Mouse (Mus musculus) layer of hippocampus, adult 8-10 months (tissue): ENCODE data around the gene Atg16l1. TPM values are rescaled to one million over a fixed set of nuclear protein-coding genes. Genes with fewer than 3 reads are reported as not detected.

Experiments
- DNase-seq, 2 experiments: peaks; one replicate each; pipeline ENCODE4 v3.0.0; 2022; ENCODE audit warnings: low spot score in 2 of 2
- total RNA-seq, 4 experiments: library from RNA; stranded (reverse); gene quantifications; 2 replicates each; pipeline ENCODE4 v1.2.4; 2022

Atg16l1 gene
- 10 to 100 TPM; 62.3 to 87.6 (median 69.5) TPM for total RNA-seq

DNA sequence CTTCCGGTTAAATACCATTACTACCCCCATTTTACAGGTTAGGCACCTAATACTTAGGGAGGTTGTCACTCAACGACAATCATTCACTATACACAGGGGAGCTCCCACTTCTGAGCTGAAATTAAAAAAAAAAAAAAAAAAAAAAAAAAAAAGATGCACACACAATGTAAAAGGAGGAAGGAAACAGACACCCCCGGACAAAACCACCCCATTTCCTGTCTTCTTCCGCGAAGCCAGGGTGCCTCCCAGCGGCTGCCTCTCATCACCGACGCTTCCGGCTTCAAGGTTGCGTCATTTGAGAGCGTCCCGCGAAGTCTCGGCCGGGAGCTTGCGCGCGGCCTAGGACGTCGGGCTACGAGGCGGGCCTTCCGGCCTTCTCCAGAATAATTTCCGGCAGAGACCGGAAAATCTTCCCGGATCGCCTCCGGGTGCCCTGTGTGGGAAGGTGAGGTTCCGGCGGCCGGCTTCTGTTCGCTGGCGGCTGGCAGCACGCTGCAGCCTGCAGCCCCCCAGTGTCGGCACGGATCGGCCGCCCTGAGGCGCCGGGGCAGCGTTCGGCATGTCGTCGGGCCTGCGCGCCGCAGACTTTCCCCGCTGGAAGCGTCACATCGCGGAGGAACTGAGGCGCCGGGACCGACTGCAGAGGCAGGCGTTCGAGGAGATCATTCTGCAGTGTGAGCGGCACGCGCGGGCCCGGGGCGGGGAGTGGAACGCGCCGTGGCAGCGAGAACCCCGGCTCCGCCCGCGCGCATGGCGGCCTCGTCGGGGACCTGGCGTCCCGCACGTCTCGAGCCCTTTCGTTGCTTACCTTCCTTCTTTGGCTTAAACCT lies at the start of gene Atg16l1:
Gene Atg16l1 (plus strand): TSS at position 230 of the 830 bp plus-strand sequence.
- peak; percentile 94 to 95 for DNase-seq

DNA sequence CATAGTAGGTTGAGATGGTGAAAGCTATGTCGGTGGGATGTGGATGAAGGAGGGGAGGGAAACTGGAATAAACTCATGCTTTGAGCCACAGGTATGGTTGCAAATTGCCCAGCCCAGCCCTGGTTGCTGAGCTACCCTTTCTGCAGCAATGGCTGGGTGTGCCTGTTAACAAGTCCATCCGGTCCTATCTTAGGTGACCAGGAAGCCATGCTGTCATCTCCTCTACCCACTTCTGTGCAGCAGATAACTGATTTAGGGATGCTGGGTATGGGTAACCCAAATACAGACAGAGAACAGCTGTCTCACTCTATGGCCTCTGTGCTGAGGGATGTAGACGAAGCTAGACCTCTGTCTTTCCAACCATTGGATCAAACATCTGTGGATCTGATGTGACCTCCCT lies 49.3 kb upstream of the Atg16l1 start:
- no peak for DNase-seq

DNA sequence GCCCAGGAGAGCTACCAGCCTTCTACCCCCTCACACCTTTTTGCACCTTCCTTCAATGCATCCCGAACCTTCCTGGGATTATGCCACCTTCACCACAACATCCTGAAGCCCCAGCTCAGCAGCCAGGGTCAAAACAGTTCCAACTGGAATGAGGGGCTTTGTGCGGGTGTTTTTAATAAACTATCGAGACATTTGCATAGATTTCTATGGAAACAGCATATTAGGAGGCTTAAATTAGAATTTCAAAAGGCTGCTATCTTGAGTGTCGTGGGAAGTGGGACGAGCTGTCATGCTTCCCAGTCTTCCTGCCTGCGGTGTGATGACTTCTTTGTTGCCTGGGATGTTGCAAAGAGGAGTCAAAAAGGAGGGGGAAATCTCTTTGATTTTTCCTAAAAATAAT lies 46.6 kb upstream of the Atg16l1 start:
- peak; percentile 49 to 72 for DNase-seq

DNA sequence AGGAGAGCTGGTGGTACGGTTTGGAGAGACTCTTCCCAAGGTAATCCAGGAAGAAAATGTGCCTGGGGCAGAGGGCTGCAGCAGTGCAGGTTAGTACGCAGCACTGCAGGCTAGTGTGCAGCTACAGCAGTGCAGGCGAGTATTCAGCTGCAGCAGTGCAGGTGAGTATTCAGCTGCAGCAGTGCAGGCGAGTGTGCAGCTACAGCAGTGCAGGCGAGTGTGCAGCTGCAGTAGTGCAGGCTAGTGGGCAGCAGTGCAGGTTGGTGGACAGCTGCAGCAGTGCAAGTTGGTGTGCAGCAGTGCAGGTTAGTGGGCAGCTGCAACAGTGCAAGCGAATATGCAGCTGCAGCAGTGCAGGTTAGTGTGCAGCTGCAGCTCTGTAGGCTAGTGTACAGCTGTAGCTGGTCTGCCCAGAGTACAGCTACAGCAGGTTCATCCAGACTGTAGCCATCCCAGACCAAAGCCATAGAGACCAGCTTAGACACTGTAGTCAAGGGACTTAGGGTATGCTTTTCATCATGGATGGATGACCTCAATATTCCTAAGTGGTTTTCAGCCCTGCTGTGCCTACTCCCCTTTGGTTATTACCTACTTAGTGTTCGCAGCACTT lies 45.9 kb upstream of the Atg16l1 start:
- DNase-seq, result no peak

DNA sequence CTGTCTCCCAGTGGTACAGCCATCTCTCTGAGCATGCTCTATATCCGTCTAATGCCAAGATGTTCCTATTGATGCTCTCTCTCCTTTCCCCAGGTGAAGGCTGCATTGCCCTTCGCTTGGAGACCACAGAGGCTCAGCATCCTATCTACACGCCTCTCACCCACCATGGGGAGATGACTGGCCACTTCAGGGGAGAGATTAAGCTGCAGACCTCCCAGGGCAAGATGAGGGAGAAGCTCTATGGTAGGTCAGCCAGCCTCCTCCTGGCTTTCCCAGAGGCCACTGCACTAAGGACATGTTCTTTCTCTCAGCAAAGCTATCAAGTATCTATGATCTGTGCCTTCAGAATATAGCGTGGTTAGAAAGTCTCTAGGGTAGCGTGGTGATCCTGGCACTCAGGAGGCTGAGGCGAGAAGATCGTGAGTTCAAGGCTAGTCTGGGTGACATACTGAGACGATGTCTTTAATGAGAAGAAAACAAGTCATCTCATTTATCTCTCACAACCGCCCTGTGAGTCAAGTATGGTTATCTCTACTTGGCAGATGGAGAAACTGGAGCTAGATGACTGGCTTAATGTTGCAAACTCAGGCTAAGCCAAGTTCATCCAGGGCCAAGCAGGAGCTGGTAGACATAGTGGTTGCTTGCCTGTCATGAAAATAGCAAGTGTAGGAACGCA lies 43.6 kb upstream of the Atg16l1 start:
- no peak for DNase-seq

DNA sequence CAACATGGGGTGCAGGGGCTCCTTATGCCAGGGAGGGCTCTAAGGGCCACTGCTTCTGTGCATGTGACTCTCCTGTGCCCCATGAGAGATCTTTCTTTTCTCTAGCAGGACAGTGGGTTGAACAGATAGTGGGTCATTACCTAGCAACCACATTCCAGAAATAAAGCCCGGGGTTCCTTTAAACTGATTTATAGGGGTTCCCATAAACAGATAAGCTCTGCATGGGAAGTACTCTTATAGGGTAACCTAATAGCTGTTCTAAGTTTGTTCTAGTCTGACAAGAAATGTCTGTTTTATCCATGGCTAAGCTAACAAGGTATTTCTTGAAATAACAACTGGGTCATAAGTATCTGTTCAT lies 43.1 kb upstream of the Atg16l1 start:
- no peak for DNase-seq

DNA sequence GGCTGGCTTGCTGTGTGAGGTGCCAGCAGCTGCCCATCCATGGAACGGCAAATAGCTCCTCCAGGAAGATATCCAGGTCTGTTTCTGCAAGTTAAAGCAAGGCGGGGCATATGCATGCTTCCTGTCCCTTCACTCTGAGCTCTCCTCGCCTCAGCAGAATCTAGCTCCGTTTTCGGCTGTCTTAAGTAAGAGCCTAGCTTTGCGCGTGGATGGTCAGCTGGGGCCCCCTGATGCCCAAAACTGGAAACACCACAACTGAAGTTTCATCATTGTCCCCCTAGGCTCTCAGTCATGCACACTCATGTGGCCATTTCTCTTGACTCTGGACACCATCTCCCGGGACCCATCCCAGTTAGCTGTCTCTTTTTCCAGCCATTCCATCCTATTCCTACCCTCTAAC lies 34.3 kb upstream of the Atg16l1 start:
- DNase-seq, result peak in 1 of 2 experiments; percentile 57

DNA sequence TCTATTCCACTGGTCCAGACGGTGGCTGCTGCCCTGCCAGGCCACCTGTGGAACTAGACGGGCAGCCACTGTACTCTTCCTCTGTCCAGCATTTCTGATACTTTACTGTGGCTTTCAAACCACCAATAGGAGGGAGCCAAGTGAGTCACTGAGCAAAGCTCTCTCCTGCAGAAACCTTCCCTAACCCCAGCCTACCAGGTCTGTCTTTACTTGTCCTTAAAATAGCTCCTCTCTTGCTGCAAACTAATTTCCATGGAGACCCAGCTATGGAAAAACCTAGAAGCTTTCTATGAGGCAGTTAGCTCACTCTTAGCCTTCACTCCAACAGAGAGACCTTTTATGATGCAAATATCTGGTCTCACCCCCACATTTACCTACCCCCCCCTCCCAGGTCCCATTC lies 33.6 kb upstream of the Atg16l1 start:
- no peak for DNase-seq

DNA sequence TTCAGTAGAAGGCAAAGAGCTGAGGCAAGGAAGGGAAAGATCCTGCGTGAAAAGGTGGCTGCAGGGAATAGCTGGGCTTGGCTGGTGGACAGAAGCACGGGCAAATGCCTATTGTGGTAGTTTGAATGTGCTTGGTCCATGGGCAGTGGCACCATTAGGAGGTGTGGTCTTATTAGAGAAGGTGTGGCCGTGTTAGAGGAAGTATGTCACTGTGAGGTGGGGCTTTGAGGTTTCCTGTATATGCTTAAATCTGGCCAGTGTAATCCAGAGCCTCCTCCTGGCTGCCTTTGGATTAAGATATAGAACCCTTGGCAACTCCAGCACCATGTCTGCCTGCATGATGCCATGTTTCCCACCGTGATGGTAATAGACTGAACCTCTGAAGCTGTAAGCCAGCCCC lies 32.3 kb upstream of the Atg16l1 start:
- no peak for DNase-seq

DNA sequence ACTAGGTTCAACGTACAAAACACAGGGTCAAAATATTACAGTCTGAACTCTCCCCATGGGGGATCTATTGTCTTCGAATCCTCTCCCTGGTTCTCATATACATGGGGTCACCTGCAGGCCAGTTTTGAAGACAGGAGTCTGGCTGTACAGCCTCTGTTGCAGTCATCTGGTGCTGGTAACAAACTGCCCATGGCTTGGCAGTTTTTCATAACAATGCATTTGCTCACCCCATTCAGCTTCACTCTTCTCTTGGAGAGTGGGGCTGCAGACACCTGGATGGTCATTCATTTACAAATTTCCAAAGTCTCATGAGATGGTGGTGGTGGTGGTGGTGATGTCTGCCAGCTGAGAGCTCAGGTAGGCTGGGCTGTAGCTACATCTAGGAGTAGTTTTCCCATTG lies 26.6 kb upstream of the Atg16l1 start:
- DNase-seq, result no peak

DNA sequence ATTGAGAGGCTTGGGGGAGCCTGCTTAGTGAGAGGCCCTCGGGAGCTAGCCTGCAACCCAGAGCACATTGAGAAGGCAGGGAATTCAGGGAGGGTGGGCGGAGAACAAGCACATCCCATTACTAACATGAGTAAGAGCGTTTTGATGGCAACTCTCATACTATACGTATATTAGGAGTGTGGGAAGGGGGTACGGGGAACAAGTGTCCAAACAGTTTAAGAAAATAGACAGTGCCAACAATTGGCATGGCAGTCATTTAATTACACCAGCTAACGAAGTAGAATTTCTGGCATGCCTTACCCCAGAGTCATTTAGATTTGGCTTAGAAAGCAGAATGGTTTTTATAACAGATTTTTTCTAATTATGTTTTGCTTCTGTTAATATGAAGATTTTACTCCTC lies 25.8 kb upstream of the Atg16l1 start:
- DNase-seq, result no peak

DNA sequence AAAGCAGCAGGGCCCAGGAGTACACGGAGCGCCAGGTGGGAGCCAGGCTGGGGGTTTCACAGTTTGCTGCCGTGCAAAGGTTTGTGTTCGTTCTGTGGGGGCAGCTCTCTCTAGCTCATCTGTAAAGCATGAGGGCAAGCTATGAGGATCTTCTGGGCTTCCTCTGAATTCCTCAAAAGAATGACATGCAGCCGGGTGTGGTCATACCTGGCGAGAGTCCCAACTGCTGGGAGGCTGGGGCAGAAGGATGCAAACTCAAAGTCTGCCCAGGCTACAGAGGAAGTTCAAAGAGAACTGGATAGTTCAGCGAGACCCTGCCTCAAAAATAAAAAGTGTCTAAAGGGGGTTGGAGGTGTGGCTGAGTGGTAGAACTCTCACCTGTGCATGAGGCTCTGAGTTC lies 25.4 kb upstream of the Atg16l1 start:
- DNase-seq, result no peak

DNA sequence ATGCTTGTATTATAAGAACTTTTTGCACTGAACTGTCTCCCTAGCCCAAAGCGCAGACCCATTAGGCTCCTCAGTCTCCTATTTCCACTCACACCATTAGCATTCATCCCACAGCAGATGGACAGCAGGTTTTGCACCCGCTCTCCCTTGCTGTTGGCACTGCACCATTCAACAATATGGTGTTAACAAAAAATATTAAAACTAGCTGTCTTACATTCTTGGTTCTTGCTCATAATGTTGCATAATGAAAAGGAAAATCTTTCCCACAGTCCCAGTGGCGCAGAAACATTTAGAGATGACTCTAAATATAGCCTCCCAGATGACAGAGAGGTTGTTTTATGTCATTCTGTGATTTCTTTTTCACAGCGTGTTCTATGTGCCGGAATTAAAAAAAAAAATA lies 22.5 kb upstream of the Atg16l1 start:
- DNase-seq, result peak; percentile 53 to 65

DNA sequence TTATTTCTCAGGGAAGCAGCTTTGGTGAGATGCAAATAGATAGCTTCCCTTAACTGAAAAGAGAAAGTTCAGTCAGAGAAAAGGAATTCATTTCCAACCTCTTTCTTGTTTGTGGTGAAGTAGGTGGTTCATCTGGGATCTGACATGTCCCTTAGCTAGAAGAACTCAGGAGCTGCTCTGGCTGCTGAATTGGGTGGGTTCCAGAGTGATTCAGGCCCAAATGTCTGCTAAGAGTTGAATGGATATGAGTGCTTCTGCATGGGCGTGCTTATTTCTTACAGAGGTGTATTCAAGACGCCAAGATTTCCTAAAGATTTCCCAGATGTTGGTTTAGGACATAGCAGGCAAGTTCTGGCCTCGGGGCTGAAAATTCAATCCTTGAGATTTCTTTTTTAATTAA lies 21.5 kb upstream of the Atg16l1 start:
- no peak for DNase-seq

DNA sequence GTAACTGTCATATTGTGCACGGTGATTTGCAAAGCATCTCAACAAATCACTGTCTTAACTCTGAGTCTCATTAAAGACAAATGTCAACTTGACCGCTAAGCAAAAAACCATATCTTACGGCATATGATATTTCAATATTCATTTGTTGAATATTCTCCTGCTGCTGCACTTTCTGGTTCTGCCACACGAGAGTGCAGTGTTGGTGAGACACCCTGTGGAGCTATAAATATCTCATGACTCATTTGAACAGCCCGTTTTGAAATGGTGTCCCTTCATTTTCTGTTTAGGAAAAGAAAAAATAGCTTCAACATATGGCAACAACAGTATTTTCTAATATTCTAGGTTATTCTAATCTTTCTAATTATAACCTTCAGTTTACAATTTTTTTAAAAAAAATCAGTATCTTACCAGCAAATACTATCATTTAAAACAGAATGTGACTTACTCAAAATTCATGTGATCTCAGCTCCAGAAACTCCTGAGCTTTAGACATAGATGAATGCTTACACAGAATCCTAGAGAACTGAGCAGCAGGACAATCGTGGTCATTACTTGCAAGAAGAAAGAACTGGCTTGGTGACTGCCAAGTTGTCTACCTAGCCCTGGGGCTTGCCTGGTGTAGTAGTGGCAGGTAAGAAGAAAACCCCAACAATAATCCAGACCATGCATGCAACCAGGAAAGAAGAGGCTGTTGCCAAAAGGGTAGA lies 14.9 kb upstream of the Atg16l1 start:
- DNase-seq, result no peak

DNA sequence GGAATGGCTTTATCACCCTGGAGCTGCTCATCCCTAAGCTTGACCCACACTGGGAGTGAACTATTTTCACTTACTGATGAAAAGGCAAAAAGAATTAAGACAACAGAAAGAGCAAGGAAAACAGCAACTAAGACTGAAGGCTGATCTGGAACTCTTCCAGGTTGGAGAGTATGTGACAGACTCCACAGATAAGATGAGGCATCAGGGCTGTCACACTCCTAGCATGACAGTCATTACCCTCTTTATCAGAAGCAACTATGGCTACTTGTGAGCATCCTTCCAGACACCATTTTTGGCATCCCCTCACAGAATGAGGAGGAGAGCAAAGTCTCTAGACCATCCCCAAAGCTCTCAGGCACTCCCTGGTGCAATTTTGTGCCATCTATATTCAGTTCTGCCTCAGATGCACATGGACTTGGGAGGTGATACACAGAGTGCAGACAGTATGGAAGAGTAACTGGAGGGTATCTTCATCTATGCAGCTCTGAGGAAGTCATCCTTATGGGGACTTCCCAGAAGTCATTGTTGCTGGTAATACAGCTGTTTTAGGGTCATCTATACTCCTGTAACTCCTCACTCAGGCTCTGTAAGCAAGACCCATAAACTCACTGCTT lies 6.2 kb upstream of the Atg16l1 start:
- DNase-seq, result no peak

DNA sequence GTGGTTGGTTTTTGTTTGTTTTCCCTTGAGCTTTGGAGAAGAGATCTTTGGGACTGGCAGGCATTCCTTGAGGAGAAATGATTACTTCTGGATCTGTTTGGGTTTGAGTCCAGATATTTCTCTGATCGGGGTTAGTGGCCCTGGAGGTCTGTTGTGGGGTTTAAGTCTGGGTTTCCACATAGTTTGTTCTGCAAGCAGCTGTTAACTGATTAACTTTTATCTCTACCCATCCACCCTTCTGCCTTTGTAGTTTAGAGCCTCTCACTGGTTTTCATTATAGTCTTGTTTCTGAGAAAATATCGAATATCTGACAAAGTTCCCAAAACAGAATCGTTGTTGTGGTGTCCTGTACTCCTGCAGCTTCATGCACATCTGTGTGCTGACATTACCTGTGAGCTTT lies 8.2 kb downstream of the Atg16l1 start:
- no peak for DNase-seq

DNA sequence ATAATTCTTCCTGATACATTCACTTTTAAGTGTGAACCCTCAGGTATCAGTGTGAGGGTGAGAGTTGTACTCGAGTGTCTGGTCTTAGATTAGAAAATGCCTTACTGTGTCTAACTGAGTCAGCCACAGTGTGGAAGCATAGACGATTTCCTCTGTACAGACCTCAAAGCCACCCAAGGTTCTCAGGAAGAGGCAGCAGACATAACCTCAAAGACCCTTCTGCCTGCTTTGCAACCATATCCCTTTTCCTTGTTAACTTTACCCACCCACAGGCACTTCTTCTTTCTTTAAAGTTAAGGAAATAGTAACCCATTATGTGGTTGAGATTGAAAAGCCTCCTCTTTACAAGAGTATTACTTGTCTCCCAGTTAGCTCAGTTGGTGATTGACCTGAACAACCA lies 10.1 kb downstream of the Atg16l1 start:
- no peak for DNase-seq

DNA sequence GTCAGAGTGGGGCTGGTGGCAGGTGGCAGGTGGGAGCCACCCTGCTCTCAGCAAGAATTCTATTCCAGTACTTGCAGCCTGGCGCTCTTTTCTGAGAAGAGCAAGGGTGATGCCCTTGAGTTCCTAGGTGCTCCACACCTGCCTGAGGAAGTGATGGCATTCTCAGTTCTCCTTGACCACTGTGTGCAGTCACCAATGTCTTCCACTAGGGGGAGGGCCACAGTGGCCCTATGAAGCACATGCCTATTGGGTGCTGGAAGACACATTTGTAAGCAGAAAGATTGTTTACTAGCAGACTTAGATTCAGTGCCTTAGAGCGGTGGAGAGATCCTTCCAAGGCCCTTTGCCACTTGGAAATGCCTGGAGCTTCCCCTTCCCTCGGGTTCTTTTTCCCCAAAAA lies 10.6 kb downstream of the Atg16l1 start:
- DNase-seq, result no peak

DNA sequence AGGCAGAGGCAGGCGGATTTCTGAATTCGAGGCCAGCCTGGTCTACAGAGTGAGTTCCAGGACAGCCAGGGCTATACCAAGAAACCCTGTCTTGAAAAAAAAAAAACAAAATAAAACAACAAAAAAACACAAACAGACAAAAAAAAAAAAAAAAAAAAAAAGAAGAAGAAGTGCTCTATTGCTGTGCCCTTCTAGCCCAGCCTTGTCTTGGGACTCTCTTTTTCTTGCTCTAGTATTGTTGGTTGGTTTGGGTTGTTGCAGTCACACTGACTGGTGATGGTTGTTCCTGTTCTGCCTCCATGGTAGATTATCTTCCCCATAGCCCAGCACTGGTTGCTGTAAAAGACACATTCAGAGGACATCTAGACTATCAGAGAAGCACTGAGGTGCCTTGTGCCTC lies 13.6 kb downstream of the Atg16l1 start:
- DNase-seq, result no peak

DNA sequence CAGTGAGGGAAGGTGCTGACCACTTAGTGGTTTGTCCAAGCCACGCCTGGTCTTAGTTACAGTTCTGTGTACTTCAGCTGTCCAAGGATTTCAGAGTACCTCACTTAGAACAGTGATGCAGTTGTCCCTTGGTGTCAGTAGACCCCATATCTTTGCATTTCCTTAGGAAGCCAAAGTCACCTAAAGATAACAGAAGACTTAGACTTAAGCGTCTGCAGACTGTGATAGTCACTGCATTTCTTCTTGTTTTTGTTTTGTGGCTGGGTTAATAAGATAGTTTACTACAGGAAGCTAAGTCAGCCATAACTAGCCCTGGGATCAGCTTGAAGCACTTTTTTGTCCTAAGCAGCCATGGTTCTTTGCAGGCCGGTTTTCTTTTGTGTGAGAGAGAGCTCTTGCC lies 14.8 kb downstream of the Atg16l1 start:
- DNase-seq, result no peak

DNA sequence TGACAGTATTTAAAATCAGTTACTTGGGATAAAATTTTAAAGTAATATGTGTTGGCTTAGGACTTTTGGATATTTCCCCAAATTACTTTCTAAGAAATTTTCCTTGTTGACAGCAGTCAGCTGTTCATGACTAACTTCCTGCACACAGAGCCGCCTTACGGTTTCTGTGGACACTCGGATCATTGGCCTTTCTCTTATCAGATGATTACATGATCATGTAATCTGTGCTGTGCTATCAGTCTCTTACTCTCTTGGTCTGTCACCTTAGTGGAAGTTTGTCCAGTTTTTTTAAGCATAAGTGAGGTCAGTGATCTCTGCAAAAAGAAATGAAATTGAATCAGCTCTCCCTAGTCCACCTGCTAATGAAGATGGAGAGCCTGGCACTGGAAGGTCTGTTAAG lies 16.1 kb downstream of the Atg16l1 start:
- no peak for DNase-seq
